Mouse (Mus musculus) megakaryocyte, adult 5-6 weeks (primary cell): Measurements from ENCODE around the gene Crtc3. TPM values are rescaled to one million over a fixed set of nuclear protein-coding genes. Genes with fewer than 3 reads are reported as not detected.

Experiments
- ATAC-seq: 2 replicates; pipeline ENCODE4 v1.8.0; 2016; ENCODE audit warnings: mild to moderate bottlenecking, inconsistent platforms; ENCODE audit not compliant: poor library complexity, severe bottlenecking
- total RNA-seq, 2 experiments: library from RNA; stranded (forward) in 1 of 2; stranded (reverse) in 1 of 2; fragments of 153-499, 151-499 nt in 1 of 2; fragments of 221-1000, 200-1000 nt in 1 of 2; gene quantifications; 2 replicates each; pipeline versions ENCODE4 v1.2.3 to v1.2.4; 2015 to 2017

Gene Crtc3
- total RNA-seq, 2 experiments from 2014 or later, result 13.0 to 21.3 TPM

- ATAC-seq, result no peak
These were observed 45.6 kb downstream of the Crtc3 start for GRCm38 (mm10) chr7:80642976-80643666.

GRCm38 (mm10) chr7:80642552-80642951, 46.1 kb downstream of the Crtc3 start:
- no peak for ATAC-seq

GRCm38 (mm10) chr7:80641899-80642298, 46.8 kb downstream of the Crtc3 start:
- peak; percentile 72 for ATAC-seq

GRCm38 (mm10) chr7:80641497-80641896, 47.2 kb downstream of the Crtc3 start:
- peak; percentile 73 for ATAC-seq

GRCm38 (mm10) chr7:80639981-80640380, 48.7 kb downstream of the Crtc3 start:
- ATAC-seq, result peak; percentile 39; the same call in 1 of the 2 replicates

- ATAC-seq, result no peak
These were observed 50.2 kb downstream of the Crtc3 start for GRCm38 (mm10) chr7:80638460-80638859.

- no peak for ATAC-seq
These were observed 51.5 kb downstream of the Crtc3 start for GRCm38 (mm10) chr7:80636953-80637800.

GRCm38 (mm10) chr7:80636288-80636952, 52.3 kb downstream of the Crtc3 start:
- peak; percentile 19; the same call in 1 of the 2 replicates for ATAC-seq

- no peak for ATAC-seq
These were observed 52.8 kb downstream of the Crtc3 start for GRCm38 (mm10) chr7:80635866-80636265.

- no peak for ATAC-seq
These were observed 53.9 kb downstream of the Crtc3 start for GRCm38 (mm10) chr7:80634741-80635140.

- no peak for ATAC-seq
These were observed 55.0 kb downstream of the Crtc3 start for GRCm38 (mm10) chr7:80633635-80634034.

- no peak for ATAC-seq
These were observed 56.7 kb downstream of the Crtc3 start for GRCm38 (mm10) chr7:80631993-80632392.

GRCm38 (mm10) chr7:80631405-80631804, 57.3 kb downstream of the Crtc3 start:
- ATAC-seq, result peak; percentile 60

- peak; percentile 17; the same call in 1 of the 2 replicates for ATAC-seq
These were observed 59.3 kb downstream of the Crtc3 start for GRCm38 (mm10) chr7:80629369-80629768.

- ATAC-seq, result peak; percentile 86
These were observed 59.9 kb downstream of the Crtc3 start for GRCm38 (mm10) chr7:80628708-80629183.

- ATAC-seq, result no peak
These were observed 61.7 kb downstream of the Crtc3 start for GRCm38 (mm10) chr7:80626943-80627342.

- no peak for ATAC-seq
These were observed 62.8 kb downstream of the Crtc3 start for GRCm38 (mm10) chr7:80625841-80626240.

- ATAC-seq, result no peak
These were observed 65.4 kb downstream of the Crtc3 start for GRCm38 (mm10) chr7:80623276-80623675.

GRCm38 (mm10) chr7:80616096-80616495, 72.6 kb downstream of the Crtc3 start:
- ATAC-seq, result no peak

GRCm38 (mm10) chr7:80614042-80614441, 74.6 kb downstream of the Crtc3 start:
- ATAC-seq, result no peak

- ATAC-seq, result no peak
These were observed 76.4 kb downstream of the Crtc3 start for GRCm38 (mm10) chr7:80612191-80612787.
